27 mouse cellular contexts compared by ENCODE assay signal in the genomic region with DNA sequence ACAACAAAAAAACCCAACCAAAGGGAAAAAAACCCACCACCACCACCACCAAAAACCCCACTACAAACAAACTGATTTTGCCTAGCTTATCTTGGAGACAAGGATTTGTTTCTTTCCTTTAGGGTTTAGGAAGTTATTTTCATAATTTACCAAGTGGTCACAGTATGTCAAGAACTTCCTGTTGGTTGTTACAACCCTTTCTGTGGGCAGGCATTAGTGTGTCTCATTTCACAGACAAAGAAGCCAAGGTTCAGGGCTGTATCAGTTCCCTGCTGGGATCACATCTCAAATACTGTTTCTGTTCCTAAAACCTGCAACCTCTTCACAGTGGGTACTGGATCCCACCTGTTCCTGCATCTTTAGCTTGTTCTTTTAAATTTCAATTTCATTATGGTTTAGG.
A peak's percentile ranks its signal among the peaks of the same experiment; 100 is the strongest.
DNase-seq lines count a peak whose midpoint lies in the region; ATAC-seq lines count a peak whose summit lies in the region.
"Had no signal": no experiment of that assay in that cellular context is flagged by ENCODE, and none has a peak within 500 bp of the region (broad histone marks: within the 10 kb centered on the region; RNA-seq: fewer than 3 reads in every experiment).

No protein-coding gene starts in this region.

- H3K9ac ChIP-seq in hindbrain, embryonic 14.5 days: no peak overlapping the region
- H3K9ac ChIP-seq: forebrain, embryonic 13.5 days; heart, embryonic 12.5 days; heart, embryonic 15.5 days; hindbrain, embryonic 12.5 days; intestine, embryonic 15.5 days had no signal

- no peak overlapping the region for H3K4me2 ChIP-seq in hindbrain, embryonic 14.5 days (replicated peaks)
- H3K4me2 ChIP-seq: forebrain, embryonic 13.5 days; heart, embryonic 12.5 days; heart, embryonic 15.5 days; hindbrain, embryonic 12.5 days; intestine, embryonic 15.5 days had no signal

- peak; percentile 83 to 88 for ATAC-seq in hematopoietic stem cell, adult 5-6 weeks (replicated peaks in 1 of 2; ENCODE audit: insufficient read depth in 1 of 2, low FRiP score in 2 of 2, low TSS enrichment in 1 of 2, low read depth in 1 of 2, poor library complexity in 2 of 2, severe bottlenecking in 2 of 2)
- ATAC-seq in hindbrain, embryonic 14.5 days (ENCODE audit: low FRiP score): no peak
- ATAC-seq: activated CD4-positive, CD25-positive, alpha-beta regulatory T cell, adult 4 months; CD4-positive, CD25-positive, alpha-beta regulatory T cell, adult 4 months; forebrain, embryonic 13.5 days; forebrain, embryonic 16.5 days; hindbrain, embryonic 16.5 days; intestine, embryonic 15.5 days had no signal

- no peaks in the 10 kb centered on the region for H3K27me3 ChIP-seq in hindbrain, embryonic 14.5 days (ENCODE audit: control insufficient read depth, insufficient read depth, low read length)
- H3K27me3 ChIP-seq: forebrain, embryonic 13.5 days; heart, embryonic 12.5 days; heart, embryonic 15.5 days; hindbrain, embryonic 12.5 days; intestine, embryonic 15.5 days had no signal

- DNase-seq in 416B (ENCODE audit: low read depth): peak; percentile 58
- peak; percentile 10 for DNase-seq in c-Kit-positive CD71-negative TER-119-negative erythroid progenitor cells, embryonic 14.5 days (ENCODE audit: low read depth)
- no peak for DNase-seq in thymus, postnatal 14 days
- DNase-seq in hindbrain, embryonic 14.5 days (ENCODE audit: low spot score): no peak
- no peak for DNase-seq in left cerebral cortex, adult 9 months (ENCODE audit: low spot score in 2 of 2)
- DNase-seq: adrenal gland, adult 8-10 months; adrenal gland, postnatal 25 days; cerebellum, adult 18-20 months; cerebellum, adult 9-10 months; cerebellum, postnatal 25 days; gastrocnemius, postnatal 10 days; gastrocnemius, postnatal 36 days; heart, adult 18-20 months; heart, postnatal 10 days; heart, postnatal 4 days; kidney, adult 11 months had no signal

- H3K4me1 ChIP-seq in hindbrain, embryonic 14.5 days (replicated peaks; ENCODE audit: control insufficient read depth, insufficient read depth, low read length): no peaks in the 10 kb centered on the region
- H3K4me1 ChIP-seq: forebrain, embryonic 10.5 days; forebrain, embryonic 13.5 days; heart, embryonic 12.5 days; heart, embryonic 15.5 days; hindbrain, embryonic 12.5 days; intestine, embryonic 15.5 days had no signal

- H3K4me3 ChIP-seq in hindbrain, embryonic 14.5 days (replicated peaks; ENCODE audit: low read length): no peak overlapping the region
- H3K4me3 ChIP-seq: forebrain, embryonic 10.5 days; forebrain, embryonic 13.5 days; heart, embryonic 12.5 days; heart, embryonic 15.5 days; hindbrain, embryonic 12.5 days; intestine, embryonic 15.5 days had no signal

- H3K27ac ChIP-seq in hindbrain, embryonic 14.5 days: no peak overlapping the region
- H3K27ac ChIP-seq: forebrain, embryonic 10.5 days; forebrain, embryonic 13.5 days; heart, embryonic 15.5 days; hindbrain, embryonic 12.5 days; intestine, embryonic 15.5 days had no signal

- H3K9me3 ChIP-seq in hindbrain, embryonic 14.5 days (ENCODE audit: control insufficient read depth, low read length): no peaks in the 10 kb centered on the region
- H3K9me3 ChIP-seq: forebrain, embryonic 10.5 days; forebrain, embryonic 13.5 days; heart, embryonic 12.5 days; heart, embryonic 15.5 days; hindbrain, embryonic 12.5 days; intestine, embryonic 15.5 days had no signal

- H3K36me3 ChIP-seq in hindbrain, embryonic 14.5 days (replicated peaks; ENCODE audit: control insufficient read depth, insufficient read depth): no peaks in the 10 kb centered on the region
- H3K36me3 ChIP-seq: forebrain, embryonic 10.5 days; heart, embryonic 12.5 days; heart, embryonic 15.5 days; hindbrain, embryonic 12.5 days; intestine, embryonic 15.5 days had no signal

Comparison
In these comparisons a context has a peak if more than half of its experiments do, and no peak if none do; other contexts are left out.
1. DNase-seq: peak in 416B (single experiment) and c-Kit-positive CD71-negative TER-119-negative erythroid progenitor cells, embryonic 14.5 days (single experiment); none in thymus, postnatal 14 days (single experiment), hindbrain, embryonic 14.5 days (single experiment) and left cerebral cortex, adult 9 months (0 of 2).